Mouse (Mus musculus): ENCODE results near the gene Scfd2.

DNA sequence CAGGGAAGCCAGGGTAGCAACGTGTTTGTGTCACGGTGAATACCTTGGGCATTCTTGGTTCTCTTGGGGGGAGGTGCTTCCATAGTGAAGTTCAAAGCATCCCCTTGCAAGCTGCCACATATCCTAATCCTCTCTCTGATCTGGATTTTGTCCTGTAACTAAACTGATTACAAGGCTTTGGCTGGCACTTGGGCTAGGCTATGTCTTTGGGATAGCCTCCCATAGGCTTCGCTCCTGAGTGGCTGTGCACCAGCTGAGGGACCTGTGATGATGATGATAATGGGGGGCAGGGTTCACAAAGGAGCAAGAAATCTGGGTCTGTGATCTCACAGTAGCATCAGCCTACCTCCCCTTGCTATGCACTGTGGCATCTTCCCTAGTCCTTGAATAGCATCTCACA lies 369.5 kb downstream of the Scfd2 start:
- no peak; the same call in 1 of the 2 replicates for TF ChIP-seq POLR2A (IDR thresholded peaks at IDR 0.05; ENCODE audit: control insufficient read depth, low read depth, low read length)
- no peak for TF ChIP-seq CTCF (IDR thresholded peaks at IDR 0.05; ENCODE audit: control insufficient read depth, insufficient read depth, insufficient replicate concordance, low read depth, low read length)

All from testis, adult 2 months (tissue).